In genomic region chr10:86270254-86270653, GRCm38 (mm10) we compare ENCODE assay signal across 18 mouse cellular contexts. TPM values are rescaled to one million over a fixed set of nuclear protein-coding genes. Genes with fewer than 3 reads are reported as not detected.
A peak's percentile ranks its signal among the peaks of the same experiment; 100 is the strongest.
DNase-seq lines count a peak whose midpoint lies in the region; ATAC-seq lines count a peak whose summit lies in the region.
"Had no signal": no experiment of that assay in that cellular context is flagged by ENCODE, and none has a peak within 500 bp of the region (broad histone marks: within the 10 kb centered on the region; RNA-seq: fewer than 3 reads in every experiment).

No protein-coding gene starts in this region.

- DNase-seq in gastrocnemius, postnatal 25 days = peak; percentile 14
- DNase-seq in gastrocnemius, postnatal 4 days (ENCODE audit: low spot score in 2 of 2) = no peak
- peak; percentile 51 for DNase-seq in kidney, adult 9 months
- no peak for DNase-seq in kidney, postnatal 4 days
- peak; percentile 50 for DNase-seq in lung, postnatal 25 days (ENCODE audit: low spot score)
- DNase-seq in lung, postnatal 14 days = no peak
- DNase-seq: adrenal gland, adult 2 months; B cell, adult 2 months; cerebellum, adult 11-12 months; layer of hippocampus, postnatal 36 days; right cerebral cortex, postnatal 14 days; thymus, postnatal 25 days had no signal

- WGBS in midbrain, embryonic 13.5 days = 87% methylated on average over 3 of the region's 3 CpGs

- no peak overlapping the region for H3K27ac ChIP-seq in midbrain, embryonic 13.5 days
- H3K27ac ChIP-seq: embryonic facial prominence, embryonic 12.5 days; liver, embryonic 12.5 days had no signal

- no peak overlapping the region for H3K9ac ChIP-seq in midbrain, embryonic 13.5 days (replicated peaks)
- H3K9ac ChIP-seq: embryonic facial prominence, embryonic 12.5 days; liver, embryonic 12.5 days had no signal

- no peaks in the 10 kb centered on the region for H3K4me1 ChIP-seq in midbrain, embryonic 13.5 days (replicated peaks)
- H3K4me1 ChIP-seq: liver, embryonic 12.5 days had no signal

- no peak overlapping the region for H3K4me3 ChIP-seq in midbrain, embryonic 13.5 days (replicated peaks)
- H3K4me3 ChIP-seq: embryonic facial prominence, embryonic 12.5 days; liver, embryonic 12.5 days had no signal

- H3K4me2 ChIP-seq in midbrain, embryonic 13.5 days (replicated peaks) = no peak overlapping the region
- H3K4me2 ChIP-seq: embryonic facial prominence, embryonic 12.5 days; liver, embryonic 12.5 days had no signal

- no peaks in the 10 kb centered on the region for H3K9me3 ChIP-seq in midbrain, embryonic 13.5 days
- H3K9me3 ChIP-seq: embryonic facial prominence, embryonic 12.5 days; liver, embryonic 12.5 days had no signal

- no peak for ATAC-seq in midbrain, embryonic 13.5 days
- ATAC-seq in frontal cortex, adult (ENCODE audit: low TSS enrichment) = no peak
- ATAC-seq: hindbrain, embryonic 16.5 days; liver, embryonic 12.5 days; midbrain, embryonic 16.5 days had no signal

- no peaks in the 10 kb centered on the region for H3K27me3 ChIP-seq in midbrain, embryonic 13.5 days
- H3K27me3 ChIP-seq: embryonic facial prominence, embryonic 12.5 days; liver, embryonic 12.5 days had no signal

- no peaks in the 10 kb centered on the region for H3K36me3 ChIP-seq in midbrain, embryonic 13.5 days
- H3K36me3 ChIP-seq: embryonic facial prominence, embryonic 12.5 days; liver, embryonic 12.5 days had no signal

RNA-seq across cellular contexts. Expression of gene Timp3, which starts 29.9 kb away (rescaled TPM):
- total RNA-seq in gastrocnemius, postnatal 25 days (2021) = 10 to 100 TPM; 48.0 to 62.4 TPM
- 10 to 100 TPM; 90.4 to 99.7 TPM for total RNA-seq in gastrocnemius, postnatal 4 days (2021)
- polyA plus RNA-seq in midbrain, embryonic 13.5 days (2015; fragmentation: Nextera tagmentation; extraction: Ambion mirVana) = 16.3 and 19.9 TPM in 2 replicates

Comparison
In these comparisons a context has a peak if more than half of its experiments do, and no peak if none do; other contexts are left out.
1. DNase-seq: peak in gastrocnemius, postnatal 25 days (single experiment), kidney, adult 9 months (single experiment) and lung, postnatal 25 days (single experiment); none in gastrocnemius, postnatal 4 days (0 of 2), kidney, postnatal 4 days (0 of 2) and lung, postnatal 14 days (single experiment).